Mouse (Mus musculus): ENCODE results near the gene Trmt112.
A peak's percentile ranks its signal among the peaks of the same experiment; 100 is the strongest.

Gene Trmt112

GRCm38 (mm10) chr19:6950613-6951153 is 41.2 kb downstream of the Trmt112 start:
- DNase-seq = peak; percentile 36 to 48

- DNase-seq = peak; percentile 73 to 82
Observed at GRCm38 (mm10) chr19:6951381-6951968, 42.0 kb downstream of the Trmt112 start.

- DNase-seq = peak; percentile 48 to 54
Observed at GRCm38 (mm10) chr19:6951994-6952711, 42.7 kb downstream of the Trmt112 start.

- peak in 1 of 2 experiments; percentile 47 for DNase-seq
Observed at GRCm38 (mm10) chr19:6952712-6953037, 43.2 kb downstream of the Trmt112 start.

- DNase-seq = peak in 1 of 2 experiments; percentile 34
Observed at GRCm38 (mm10) chr19:6954046-6954445, 44.5 kb downstream of the Trmt112 start.

- DNase-seq = no peak
Observed at GRCm38 (mm10) chr19:6955424-6955823, 45.9 kb downstream of the Trmt112 start.

GRCm38 (mm10) chr19:6956461-6956860 is 47.0 kb downstream of the Trmt112 start:
- no peak for DNase-seq
